Mouse (Mus musculus): ENCODE results near the gene Nfe2l3.

GRCm38 (mm10) chr6:51452927-51453503, 20.5 kb downstream of the Nfe2l3 start:
- TF ChIP-seq EP300 (IDR thresholded peaks at IDR 0.05; ENCODE audit: low read depth), result no peak
- no peak for TF ChIP-seq CTCF (IDR thresholded peaks at IDR 0.05; ENCODE audit: low read depth)

Data from liver, embryonic 14.5 days (tissue).